Mouse (Mus musculus) MEL (cell line): ENCODE results near the gene Kif3a.
A peak's percentile ranks its signal among the peaks of the same experiment; 100 is the strongest.

Experiments used
- E2F4 ChIP-seq: IDR thresholded peaks from 2 replicates; pipeline ENCODE4 v1.6.1; 2011; ENCODE audit warnings: low read depth, low read length, improper control_type of control experiment, borderline replicate concordance
- ELF1 ChIP-seq: IDR thresholded peaks from 2 replicates; pipeline ENCODE4 v1.6.1; 2014; ENCODE audit warnings: low read depth, mild to moderate bottlenecking, inconsistent platforms, low read length, improper control_type of control experiment, moderate library complexity
- EP300 ChIP-seq, 2 experiments: IDR thresholded peaks; 2 replicates each; pipeline ENCODE4 v1.6.1; 2011; ENCODE audit warnings: improper control_type of control experiment in 2 of 2, low read length in 2 of 2, low read depth in 1 of 2, mild to moderate bottlenecking in 1 of 2
- GABPA ChIP-seq: IDR thresholded peaks from 2 replicates; pipeline ENCODE4 v1.6.1; 2012; ENCODE audit warnings: low read depth, mild to moderate bottlenecking, inconsistent platforms, low read length, improper control_type of control experiment, moderate library complexity
- JUND ChIP-seq: IDR thresholded peaks from 2 replicates; pipeline ENCODE4 v1.6.1; 2011; ENCODE audit warnings: low read depth, mild to moderate bottlenecking, improper control_type of control experiment, low read length
- MXI1 ChIP-seq: IDR thresholded peaks from 2 replicates; pipeline ENCODE4 v1.6.1; 2011; ENCODE audit warnings: mild to moderate bottlenecking, low read depth, low read length, improper control_type of control experiment
- POLR2A ChIP-seq, 2 experiments: IDR thresholded peaks; 2 replicates each; pipeline ENCODE4 v1.6.1; 2011 to 2012; ENCODE audit warnings: low read length in 2 of 2, mild to moderate bottlenecking in 2 of 2, control low read depth in 1 of 2, improper control_type of control experiment in 1 of 2, low read depth in 1 of 2, moderate library complexity in 1 of 2; ENCODE audit not compliant: control insufficient read depth in 1 of 2, insufficient read depth in 1 of 2, poor library complexity in 1 of 2
- POLR2AphosphoS2 ChIP-seq: IDR thresholded peaks from 2 replicates; pipeline ENCODE4 v1.6.1; 2011; ENCODE audit warnings: low read length, improper control_type of control experiment
- POLR2AphosphoS5 ChIP-seq: IDR thresholded peaks from 2 replicates; pipeline ENCODE4 v1.6.1; 2012; ENCODE audit warnings: low read depth, borderline replicate concordance, mild to moderate bottlenecking, inconsistent platforms, low read length, moderate library complexity, mixed read lengths
- RCOR1 ChIP-seq: IDR thresholded peaks from 2 replicates; pipeline ENCODE4 v1.6.1; 2012; ENCODE audit warnings: low read depth, mild to moderate bottlenecking, inconsistent platforms, low read length, improper control_type of control experiment
- TCF12 ChIP-seq: IDR thresholded peaks from 2 replicates; pipeline ENCODE4 v1.6.1; 2014; ENCODE audit warnings: low read depth, mild to moderate bottlenecking, inconsistent platforms, low read length, improper control_type of control experiment, moderate library complexity
- UBTF ChIP-seq: IDR thresholded peaks from 2 replicates; pipeline ENCODE4 v1.6.1; 2012; ENCODE audit warnings: low read depth, mild to moderate bottlenecking, inconsistent platforms, low read length, improper control_type of control experiment, moderate library complexity, borderline replicate concordance; ENCODE audit not compliant: insufficient read depth

GRCm38 (mm10) chr11:53605609-53606008, 38.4 kb downstream of the Kif3a start:
- no peak for TF ChIP-seq JUND
- peak; percentile 78 for TF ChIP-seq TCF12
- TF ChIP-seq GABPA, result no peak
- peak; percentile 80 to 84 for TF ChIP-seq EP300 (IDR thresholded peaks at IDR 0.05; ENCODE audit: low read depth in 1 of 2, low read length in 2 of 2)
- no peak for TF ChIP-seq POLR2A (IDR thresholded peaks at IDR 0.05; ENCODE audit: control insufficient read depth in 1 of 2, insufficient read depth in 1 of 2, low read depth in 1 of 2, low read length in 2 of 2, poor library complexity in 1 of 2)
- peak; percentile 68; the same call in 1 of the 2 replicates for TF ChIP-seq RCOR1
- no peak for TF ChIP-seq MXI1
- no peak for TF ChIP-seq E2F4
- TF ChIP-seq ELF1, result no peak
- no peak for TF ChIP-seq POLR2AphosphoS2
- no peak for TF ChIP-seq UBTF
- no peak for TF ChIP-seq POLR2AphosphoS5
